Mouse (Mus musculus) megakaryocyte, adult 5-6 weeks (primary cell): ENCODE data around the gene Mrrf. TPM values are rescaled to one million over a fixed set of nuclear protein-coding genes. Genes with fewer than 3 reads are reported as not detected.

Experiments
- ATAC-seq: 2 replicates; pipeline ENCODE4 v1.8.0; 2016; ENCODE audit warnings: mild to moderate bottlenecking, inconsistent platforms; ENCODE audit not compliant: poor library complexity, severe bottlenecking
- total RNA-seq, 2 experiments: library from RNA; stranded (forward) in 1 of 2; stranded (reverse) in 1 of 2; fragments of 153-499, 151-499 nt in 1 of 2; fragments of 221-1000, 200-1000 nt in 1 of 2; gene quantifications; 2 replicates each; pipeline versions ENCODE4 v1.2.3 to v1.2.4; 2015 to 2017

Mrrf gene
- total RNA-seq (2015), result 9.3 and 10.1 TPM in 2 replicates
- total RNA-seq (2017), result 22.5 and 23.6 TPM in 2 replicates

DNA sequence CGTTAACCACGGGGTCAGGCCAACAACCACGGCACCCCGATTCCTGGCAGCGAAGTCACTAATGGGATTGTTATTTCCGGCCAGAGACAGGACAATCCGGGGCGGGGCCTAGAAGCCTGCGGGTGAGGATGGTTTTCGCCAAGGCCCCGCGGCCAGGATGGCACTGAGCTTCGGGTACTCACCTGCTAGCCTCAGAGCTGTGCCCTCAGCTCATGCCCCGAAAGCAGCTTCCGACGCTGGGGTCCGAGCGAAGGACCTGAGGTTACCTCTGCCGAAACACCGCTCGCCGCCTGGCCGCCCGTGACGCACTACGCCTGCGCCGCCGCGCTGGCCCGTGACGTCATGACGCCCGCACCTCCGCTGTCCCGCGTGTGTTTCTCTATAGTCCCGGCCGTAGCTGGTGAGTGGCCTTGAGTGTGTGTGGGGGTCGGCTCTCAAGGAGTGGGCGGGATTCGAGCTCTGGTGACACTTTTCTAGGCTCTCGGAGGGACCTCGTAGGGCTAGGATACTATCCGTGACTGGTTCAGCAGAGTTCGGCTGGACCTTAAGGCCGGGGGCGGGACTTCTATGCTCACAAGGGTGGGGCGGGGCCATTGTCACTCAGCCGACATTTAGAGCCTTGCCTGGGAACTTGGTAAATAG lies at the start of gene Mrrf, which contains the start of gene Rbm18:
Mrrf (plus strand) TSS at position 90 of the 642 bp plus-strand sequence.
Rbm18 (minus strand) TSS at position 474 of the 642 bp plus-strand sequence.
- peak; percentile 98 for ATAC-seq

DNA sequence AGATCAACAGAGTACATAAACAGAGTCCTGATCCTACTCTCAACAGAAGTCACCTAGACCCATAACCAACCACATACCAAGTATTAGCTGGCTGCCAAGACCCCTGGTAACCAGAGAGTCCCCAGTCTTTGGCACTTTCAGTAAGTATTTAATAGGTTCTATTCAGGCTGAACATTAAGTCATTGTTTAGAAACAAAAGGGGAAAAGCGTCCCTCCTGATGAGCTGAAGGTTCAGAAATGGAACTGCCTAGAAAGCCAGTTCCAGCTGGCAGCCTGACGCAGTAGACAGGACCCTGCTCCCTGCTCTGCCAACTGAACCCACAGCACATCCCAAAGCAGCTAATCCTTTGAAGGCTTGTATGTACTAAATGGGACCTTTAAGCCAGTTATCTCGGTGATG lies 47.0 kb upstream of the Mrrf start:
- no peak for ATAC-seq

DNA sequence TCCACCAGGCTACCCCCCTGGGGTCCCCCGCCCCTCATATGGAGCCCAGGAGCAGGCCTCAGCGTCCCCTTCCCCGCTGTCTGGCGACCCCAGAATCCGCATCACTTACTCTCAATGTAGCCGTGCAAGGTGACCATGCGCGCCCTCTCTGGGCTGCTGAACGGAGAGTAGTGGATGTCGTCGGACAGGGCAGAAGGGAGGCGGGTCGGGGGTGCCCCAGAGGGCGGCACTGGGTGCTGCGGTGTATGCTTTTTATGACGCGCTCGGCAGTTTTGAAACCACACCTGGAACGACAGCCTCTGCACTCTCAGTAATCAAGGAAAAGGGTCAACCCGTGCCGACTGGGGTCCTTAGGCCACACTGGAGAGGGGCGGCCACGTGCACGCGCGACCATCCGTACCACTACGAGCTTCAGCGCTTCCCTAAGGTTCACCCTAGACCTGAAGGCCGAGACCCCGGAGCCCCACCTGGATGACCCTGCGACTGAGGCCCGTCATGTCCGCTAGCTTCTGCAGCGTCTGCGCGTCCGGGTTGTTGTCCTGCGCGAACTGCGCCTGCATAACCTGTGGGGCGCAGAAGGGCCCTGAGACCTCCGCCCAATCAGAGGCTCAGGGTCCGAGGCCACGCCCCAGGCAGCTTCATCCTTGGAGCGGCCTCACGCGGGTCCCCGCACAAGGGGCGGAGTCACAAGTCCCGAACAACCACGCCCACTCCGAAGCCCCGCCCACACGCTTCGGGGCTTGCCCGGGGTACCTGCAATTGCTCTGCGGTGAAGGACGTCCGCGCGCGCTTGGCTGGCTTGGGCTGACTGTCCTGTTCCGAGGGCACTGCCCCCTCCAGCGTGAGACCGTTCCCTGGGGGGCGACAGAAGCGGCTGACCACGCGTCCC lies 45.1 kb upstream of the Mrrf start:
- peak; percentile 57 for ATAC-seq

DNA sequence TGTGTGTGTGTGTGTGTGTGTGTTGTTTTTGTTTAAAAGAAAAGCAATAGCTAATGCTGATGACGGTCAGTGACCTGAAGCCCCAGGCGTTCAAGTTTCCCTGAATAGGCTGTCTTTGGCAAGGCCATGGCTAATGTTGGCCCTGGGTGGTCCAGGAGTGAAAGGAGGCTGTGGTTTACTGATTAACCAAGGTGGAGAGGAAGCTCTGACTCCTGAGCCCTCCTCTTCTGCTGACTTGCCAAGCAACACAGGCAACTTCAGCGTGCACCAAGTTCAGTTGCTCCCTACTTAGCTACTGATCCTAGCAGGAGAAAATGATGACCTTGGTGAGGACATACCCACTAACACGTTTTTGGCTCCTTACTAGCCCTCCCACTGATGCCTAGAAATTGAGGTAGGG lies 43.4 kb upstream of the Mrrf start:
- no peak for ATAC-seq

DNA sequence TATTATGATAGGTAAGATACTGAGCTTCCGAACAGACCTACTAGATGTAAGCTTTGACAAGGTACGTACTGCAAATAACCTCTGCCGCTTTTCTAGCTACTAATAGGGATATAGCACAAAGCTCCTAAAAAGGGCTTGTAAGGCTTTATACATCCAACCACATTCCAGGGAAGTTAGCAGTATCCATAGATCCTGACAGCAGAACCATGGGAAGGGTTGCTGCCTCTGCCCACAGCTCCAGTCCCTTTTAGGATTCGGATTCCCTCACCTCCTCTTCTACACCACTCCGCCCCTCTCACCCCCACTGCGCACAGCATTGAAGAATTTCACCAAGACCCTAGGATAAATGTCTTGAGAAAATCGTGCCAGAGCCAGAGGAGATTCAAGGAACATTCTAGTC lies 42.9 kb upstream of the Mrrf start:
- no peak for ATAC-seq

DNA sequence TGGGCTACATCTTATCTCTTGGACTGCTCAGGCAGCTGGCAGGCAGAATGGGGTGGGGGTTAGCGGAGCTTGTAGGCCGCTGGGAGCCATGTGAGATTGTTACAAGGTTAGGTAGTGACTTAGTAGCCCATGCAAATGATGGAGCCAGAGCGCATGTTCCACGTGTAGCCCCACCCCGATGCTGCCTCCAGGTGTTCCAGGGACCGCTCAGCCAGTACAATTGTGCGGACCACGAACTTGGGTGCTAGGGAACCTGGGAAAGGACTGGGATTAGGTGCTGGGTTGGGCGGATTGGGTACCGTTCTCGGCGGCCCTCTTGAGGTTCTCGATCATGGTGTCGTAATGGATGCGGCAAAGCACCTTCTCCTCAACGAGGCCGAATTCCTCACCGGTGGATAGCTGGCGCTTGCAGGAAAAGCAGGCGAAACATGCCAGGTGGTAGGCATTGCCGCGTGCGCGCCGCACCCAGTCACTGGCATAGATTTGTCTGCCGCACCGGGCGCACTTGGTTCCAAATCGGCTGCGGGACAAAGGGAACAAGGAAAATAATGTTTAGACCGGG lies 42.2 kb upstream of the Mrrf start:
- no peak for ATAC-seq

DNA sequence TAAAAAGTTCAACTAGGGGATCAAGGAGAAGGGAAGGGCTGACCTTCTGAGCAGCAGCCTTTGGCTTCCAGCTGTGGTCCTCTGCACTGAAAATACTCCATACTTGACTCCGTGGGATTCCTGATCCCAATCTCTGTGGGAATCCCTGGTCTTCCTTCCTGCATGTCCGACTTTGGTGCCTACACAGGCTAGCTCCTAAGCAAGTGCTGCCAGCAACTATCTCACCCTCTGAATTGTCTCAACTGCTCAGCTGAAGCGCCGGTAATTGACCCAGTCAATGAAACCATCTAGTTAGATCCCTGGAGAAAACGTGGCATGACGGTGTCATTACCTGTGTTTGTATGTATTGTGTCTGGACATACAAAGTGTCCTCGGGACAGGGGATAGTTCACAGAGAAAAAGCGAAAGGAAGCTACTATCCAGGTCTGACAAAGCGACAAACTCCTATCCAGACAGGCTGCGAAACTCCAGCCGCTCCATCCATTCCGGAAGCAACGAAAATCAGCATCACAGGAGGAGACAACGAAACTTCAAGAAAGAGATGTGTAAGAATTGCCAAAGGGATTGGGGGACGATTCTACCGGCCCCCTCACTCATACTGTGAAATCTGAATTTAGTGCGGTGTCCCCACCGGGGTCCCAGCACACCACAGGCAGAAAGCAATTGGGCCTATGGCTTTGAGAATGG lies 38.9 kb upstream of the Mrrf start:
- no peak for ATAC-seq

DNA sequence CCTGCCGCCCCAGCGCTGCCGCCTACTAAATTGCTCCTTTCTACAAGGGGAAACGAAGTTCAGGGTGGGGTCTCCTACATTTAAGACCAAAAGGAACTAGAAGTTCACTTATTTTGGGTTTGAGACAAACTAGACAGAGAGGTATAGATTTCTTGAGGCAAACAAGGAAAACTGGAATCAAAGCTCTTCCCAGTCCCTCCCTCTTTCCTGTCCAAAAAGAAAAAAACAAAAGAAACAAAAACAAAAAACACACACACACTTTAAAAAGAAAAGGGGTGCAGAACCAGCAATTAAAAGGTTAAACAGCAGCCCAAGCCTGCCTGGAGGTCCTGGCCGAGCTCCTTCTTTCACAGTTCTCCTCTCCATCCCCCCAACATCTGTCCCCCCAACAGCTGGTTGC lies 38.2 kb upstream of the Mrrf start:
- no peak for ATAC-seq

DNA sequence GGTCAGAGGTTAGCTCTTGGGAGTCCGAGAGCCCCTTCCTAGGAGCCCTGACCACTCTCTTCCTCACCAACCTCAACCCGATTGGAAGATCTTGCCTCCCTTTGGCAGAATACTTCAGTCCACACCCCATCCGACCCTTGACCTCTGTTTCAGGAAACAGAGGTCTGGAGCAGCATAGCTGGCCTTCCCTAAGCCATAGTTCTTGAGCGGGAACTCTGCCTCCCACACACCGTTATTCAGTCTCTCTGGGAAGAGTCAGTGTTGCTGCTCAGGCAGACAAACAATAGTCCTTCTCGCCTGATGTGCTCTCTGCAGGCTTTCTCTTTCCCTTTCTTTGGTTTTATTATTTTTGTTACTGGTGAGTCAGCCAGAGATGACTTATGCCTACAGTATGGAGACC lies 36.5 kb upstream of the Mrrf start:
- no peak for ATAC-seq

DNA sequence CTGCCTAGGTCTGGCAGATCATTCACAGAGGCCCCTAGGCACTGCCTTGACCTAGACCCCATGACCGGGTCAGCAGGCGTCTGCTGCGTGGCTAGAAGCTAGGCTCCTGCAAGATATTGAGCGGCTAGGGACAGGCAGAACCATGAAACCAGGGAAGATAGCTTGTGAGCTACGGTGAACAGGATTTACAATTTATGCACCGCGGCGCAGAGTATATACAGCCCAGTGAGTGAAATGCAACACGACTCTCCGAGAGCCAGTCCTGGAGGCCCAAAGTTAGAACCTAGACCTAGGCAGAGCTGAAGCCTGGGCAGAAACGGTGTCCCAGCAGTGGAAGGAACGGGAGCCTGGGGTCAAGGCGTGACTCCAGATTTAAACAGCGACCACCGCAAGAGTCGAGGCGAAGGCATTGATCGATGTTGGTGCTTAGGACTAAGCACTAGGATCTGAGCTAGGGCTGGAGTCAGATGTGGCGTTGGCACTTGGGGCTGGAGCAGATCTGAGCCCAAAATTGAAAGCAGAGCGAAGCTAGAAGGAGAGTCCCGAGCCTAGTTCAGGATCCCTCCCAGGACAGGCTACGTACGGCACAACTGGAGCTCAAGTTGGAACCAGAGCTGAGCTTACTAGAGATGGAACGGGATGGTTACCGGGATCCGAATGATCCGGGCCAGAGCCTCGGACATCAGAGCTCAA lies 34.2 kb upstream of the Mrrf start:
- peak; percentile 17; the same call in 1 of the 2 replicates for ATAC-seq

DNA sequence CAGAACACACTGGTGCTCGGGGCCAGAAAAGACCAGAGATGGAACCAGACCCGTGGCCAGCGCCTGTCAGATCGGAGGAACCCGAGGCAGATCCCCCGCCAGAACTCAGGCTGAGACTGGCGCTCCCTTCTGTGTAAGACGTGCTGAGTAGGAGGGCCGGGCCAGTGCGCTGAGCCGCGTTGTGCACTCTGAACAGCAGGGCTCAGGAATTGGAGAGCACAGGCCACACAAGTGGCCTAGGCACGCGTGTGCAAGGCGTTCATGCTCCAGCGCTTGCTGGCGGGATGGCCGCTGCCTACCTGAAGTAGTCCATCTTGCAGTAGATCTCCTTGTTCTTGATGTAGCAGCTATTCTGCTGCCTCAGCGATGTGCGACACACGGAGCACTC lies 33.6 kb upstream of the Mrrf start:
- ATAC-seq, result 0 out of 2 replicates have a peak, but pooled peaks have one; percentile 14

DNA sequence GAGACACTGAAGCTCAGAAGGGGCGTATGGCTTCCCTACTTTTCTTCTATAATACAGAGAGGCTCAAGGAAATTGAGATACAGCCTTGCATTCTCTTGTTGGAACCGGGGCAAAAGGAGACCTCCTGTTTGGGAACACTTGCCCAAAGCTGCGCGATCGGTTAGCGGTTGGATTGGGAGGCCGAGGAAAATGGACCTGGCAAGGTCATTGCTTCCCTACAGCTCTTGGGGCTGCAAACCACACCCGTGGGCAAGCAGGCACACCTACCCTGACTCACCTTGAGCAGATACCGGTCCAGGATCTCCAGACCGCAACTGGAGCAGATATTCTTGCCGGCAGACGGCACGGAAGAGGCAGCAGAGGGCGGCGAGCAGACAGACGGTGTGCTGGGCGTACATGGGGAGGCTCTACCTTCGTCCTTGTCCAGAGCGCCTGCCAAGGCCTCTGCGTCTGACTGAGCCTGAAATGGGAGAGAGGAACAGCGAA lies 33.1 kb upstream of the Mrrf start:
- ATAC-seq, result no peak

DNA sequence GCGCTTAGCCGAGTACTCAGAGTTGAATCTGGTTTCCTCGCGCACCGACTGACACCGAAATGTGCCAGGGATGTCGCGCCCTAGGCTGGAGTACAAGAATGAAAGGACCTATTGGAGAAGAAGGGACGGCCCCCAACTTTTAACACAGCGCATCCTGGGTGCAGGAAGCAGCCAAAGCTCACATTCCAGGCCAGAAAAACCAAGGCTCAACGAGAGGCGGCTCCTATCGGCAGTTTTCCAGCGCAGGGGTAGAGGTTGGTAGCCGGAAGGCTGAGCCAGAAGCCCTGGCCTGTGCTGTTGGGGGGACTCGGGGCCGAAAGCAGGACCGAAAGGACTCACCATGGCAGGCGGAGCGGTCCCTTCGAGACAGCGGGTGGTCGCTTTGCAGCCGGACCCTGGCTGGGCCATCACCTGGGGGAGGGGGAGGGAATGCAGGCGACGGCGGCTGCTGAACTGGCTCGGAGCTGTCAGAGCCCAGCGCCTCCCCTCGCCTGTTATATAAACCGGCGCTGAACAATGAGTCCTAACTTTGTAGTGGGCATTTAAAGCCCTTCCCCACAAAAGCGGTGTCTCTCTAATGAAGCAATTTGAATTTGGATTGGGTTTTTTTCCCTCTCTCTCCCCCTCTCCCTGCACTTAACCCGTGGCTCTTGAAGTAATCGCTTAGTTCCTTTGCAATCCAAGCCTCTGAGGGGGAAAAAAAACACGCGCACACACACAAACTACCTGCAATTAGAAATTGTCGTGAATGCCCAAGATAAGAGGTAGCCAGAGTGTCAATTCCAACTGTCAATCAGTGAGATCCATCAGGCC lies 32.4 kb upstream of the Mrrf start:
- no peak for ATAC-seq

DNA sequence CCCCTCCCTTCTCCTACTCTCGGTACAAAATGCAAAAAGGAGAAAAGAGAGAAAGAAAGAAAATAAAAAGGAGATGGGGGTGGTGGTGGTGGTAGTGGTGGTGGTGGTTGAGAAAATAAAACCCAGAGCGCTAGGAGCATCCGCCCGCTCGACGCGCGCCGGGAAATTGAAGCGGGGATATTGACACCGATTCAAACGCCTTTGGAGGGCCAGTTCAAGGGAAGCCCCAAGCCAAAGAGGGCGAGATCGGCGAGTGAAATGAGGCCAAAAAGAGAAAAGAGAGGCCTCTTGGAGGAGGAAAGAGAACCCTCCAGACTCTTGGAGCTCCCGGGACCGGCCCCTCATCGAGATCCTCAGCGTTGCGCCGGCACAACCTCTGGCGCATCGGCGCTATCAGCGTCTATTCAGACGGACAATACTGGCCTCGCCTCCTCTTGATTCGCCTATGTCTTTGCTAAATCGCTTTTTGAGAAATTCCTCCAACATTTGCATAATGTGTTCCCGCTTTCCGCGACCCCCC lies 31.7 kb upstream of the Mrrf start:
- ATAC-seq, result no peak

DNA sequence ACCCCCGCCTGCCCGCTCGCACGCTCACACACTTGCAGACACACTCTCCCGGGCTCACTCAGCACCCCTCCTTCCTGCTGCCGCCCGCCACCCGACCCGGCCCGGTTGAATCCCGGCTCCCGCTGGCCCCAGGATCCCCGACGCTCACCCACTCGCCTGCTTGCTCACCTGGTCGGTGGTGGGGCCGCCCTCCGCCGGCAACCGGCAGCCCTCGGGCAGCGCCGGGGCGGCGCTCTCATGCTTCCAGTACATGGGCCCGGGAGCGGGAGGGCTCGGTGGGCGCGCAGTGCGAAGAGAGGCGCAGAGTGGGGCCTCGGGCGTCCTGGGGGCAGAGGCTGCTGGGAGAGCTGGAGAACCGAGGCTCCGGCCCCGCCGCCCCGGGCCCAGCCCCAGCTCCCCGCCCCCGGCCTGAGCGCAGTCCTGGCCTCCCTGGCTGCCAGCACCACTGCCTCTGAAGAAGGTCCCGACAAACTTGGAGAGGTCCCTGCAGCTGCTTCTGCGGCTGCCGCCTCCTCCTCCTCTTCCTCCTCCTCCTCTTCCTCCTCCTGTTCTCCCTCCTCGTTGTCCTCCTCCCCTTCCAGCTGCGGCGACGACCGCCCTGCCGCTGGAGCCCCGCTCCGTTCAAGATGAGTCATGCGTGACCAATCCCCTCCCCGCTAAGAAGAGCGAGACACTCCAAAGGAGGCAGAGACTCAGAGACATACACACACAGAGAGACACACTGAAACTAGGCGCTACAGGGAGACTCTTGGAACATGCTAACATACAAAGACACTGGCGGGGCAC lies 31.0 kb upstream of the Mrrf start, which contains the start of gene Lhx6:
Lhx6 (minus strand) TSS at position 453 of the 786 bp plus-strand sequence.
- ATAC-seq, result no peak

DNA sequence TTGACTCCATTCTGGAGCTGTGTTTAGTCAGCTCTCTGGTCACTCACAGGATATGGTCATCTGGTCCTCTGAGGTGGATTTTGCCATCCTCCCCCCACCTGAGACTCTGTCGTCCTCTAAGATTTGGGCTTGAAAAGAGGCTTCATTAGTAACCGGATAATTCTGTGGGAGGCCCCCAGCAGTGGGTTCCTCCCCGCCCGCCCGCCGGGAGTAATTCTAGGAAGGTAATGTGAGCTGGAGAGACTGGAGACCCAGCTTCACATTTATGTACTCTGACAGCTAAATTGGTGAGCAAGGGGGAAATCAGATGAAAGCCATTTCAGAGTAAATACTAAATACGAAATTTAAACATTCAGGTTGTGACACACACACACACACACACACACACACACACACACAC lies 27.6 kb upstream of the Mrrf start:
- ATAC-seq, result no peak

DNA sequence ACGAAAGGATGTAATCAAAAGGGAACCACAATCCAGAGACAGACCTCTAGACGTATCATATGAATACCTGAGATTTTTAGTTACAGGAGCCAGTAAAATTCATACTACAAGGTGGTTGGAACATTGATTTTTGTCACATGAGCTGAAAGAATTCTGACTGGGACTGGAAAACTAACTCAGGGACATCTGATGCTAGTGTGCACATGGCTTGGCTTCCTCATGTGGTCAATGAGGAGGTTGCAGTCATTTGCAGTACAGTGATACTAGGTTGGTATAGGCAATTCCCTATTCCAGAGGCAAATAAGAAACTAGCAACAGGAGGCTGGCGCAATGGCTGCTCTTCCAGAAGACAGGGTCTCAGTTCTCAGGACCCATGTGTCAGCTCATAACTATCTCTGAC lies 23.6 kb upstream of the Mrrf start:
- no peak for ATAC-seq

DNA sequence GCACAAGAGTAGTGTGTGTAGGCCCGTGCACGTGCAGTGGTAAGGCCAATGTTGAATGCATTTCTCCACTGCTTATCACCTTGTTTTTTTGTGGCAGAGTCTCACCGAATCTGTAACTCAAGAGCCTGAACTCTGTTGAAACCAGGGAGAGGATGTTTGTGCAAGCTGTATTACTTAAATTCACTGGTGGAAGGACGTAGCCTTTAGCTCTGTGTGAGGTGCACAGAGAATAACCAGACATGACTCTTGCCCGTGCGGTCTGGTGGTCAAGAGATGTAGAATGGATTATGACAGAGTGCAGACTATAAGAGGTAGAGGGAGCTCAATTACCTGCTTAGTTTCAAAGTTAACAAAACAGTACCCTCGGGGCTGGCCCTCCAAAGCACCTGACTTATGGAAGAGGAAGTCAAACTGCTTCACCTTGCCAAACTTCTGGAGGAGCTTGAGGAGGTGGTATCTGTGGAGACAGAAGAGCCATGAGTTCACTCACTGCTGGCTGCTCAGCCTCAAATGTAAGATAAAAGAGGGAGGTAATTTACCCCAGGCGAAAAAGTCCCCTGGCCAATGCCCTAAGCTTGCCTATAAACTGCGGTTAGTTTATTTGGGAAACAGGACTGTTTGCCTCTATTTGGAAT lies 9.3 kb upstream of the Mrrf start:
- ATAC-seq, result peak; percentile 90
